21 mouse cellular contexts compared by ENCODE assay signal in genomic region chr16:92305519-92305918, GRCm38 (mm10). TPM values are rescaled to one million over a fixed set of nuclear protein-coding genes. Genes with fewer than 3 reads are reported as not detected.
DNase-seq lines count a peak whose midpoint lies in the region; ATAC-seq and TF ChIP-seq lines count a peak whose summit lies in the region.
"Had no signal": no experiment of that assay in that cellular context is flagged by ENCODE, and none has a peak within 500 bp of the region (broad histone marks: within the 10 kb centered on the region; RNA-seq: fewer than 3 reads in every experiment).

No protein-coding gene starts in this region.

- H3K4me3 ChIP-seq in hindbrain, embryonic 11.5 days (ENCODE audit: low read depth, low read length) = no peak overlapping the region
- H3K4me3 ChIP-seq in hindbrain, embryonic 16.5 days (ENCODE audit: low read length) = no peak overlapping the region
- H3K4me3 ChIP-seq in ES-E14 (ENCODE audit: insufficient read depth in 1 of 2, low read depth in 1 of 2, low read length in 2 of 2, poor library complexity in 1 of 2, severe bottlenecking in 1 of 2) = no peak overlapping the region
- H3K4me3 ChIP-seq: forebrain, embryonic 10.5 days; heart, embryonic 13.5 days; hindbrain, embryonic 15.5 days; midbrain, embryonic 12.5 days; neural tube, embryonic 12.5 days had no signal

- H3K27ac ChIP-seq in hindbrain, embryonic 11.5 days (ENCODE audit: low read depth, low read length) = no peak overlapping the region
- no peak overlapping the region for H3K27ac ChIP-seq in hindbrain, embryonic 16.5 days (ENCODE audit: low read depth, low read length)
- no peak overlapping the region for H3K27ac ChIP-seq in ES-E14 (ENCODE audit: insufficient read depth, low read depth, low read length, poor library complexity, severe bottlenecking)
- H3K27ac ChIP-seq: forebrain, embryonic 10.5 days; heart, embryonic 13.5 days; hindbrain, embryonic 15.5 days; midbrain, embryonic 12.5 days; neural tube, embryonic 12.5 days had no signal

- 95% methylated on average over 2 of the region's 2 CpGs for WGBS in hindbrain, embryonic 11.5 days
- 96% methylated on average over 2 of the region's 2 CpGs for WGBS in hindbrain, embryonic 16.5 days

- no peak overlapping the region for H3K4me2 ChIP-seq in hindbrain, embryonic 11.5 days (replicated peaks; ENCODE audit: low read depth, low read length)
- H3K4me2 ChIP-seq in hindbrain, embryonic 16.5 days (ENCODE audit: low read length) = no peak overlapping the region
- H3K4me2 ChIP-seq: heart, embryonic 13.5 days; hindbrain, embryonic 15.5 days; midbrain, embryonic 12.5 days; neural tube, embryonic 12.5 days had no signal

- no peak overlapping the region for H3K9ac ChIP-seq in hindbrain, embryonic 11.5 days (ENCODE audit: low read depth, low read length)
- no peak overlapping the region for H3K9ac ChIP-seq in hindbrain, embryonic 16.5 days (ENCODE audit: low read depth, low read length)
- H3K9ac ChIP-seq in ES-E14 (ENCODE audit: insufficient read depth, low read depth, low read length, poor library complexity, severe bottlenecking) = no peak overlapping the region
- H3K9ac ChIP-seq: heart, embryonic 13.5 days; hindbrain, embryonic 15.5 days; midbrain, embryonic 12.5 days; neural tube, embryonic 12.5 days had no signal

- no peak for ATAC-seq in hindbrain, embryonic 11.5 days (ENCODE audit: low FRiP score)
- ATAC-seq in hindbrain, embryonic 16.5 days = no peak
- no peak for ATAC-seq in erythroid progenitor cell, adult 5-6 weeks (replicated peaks; ENCODE audit: low FRiP score, poor library complexity, severe bottlenecking)

- no peaks in the 10 kb centered on the region for H3K36me3 ChIP-seq in hindbrain, embryonic 11.5 days (ENCODE audit: control insufficient read depth, insufficient read depth, low read length)
- peaks cover 13% of the 10 kb centered on the region; the same call in 1 of the 2 replicates for H3K36me3 ChIP-seq in hindbrain, embryonic 16.5 days (ENCODE audit: control insufficient read depth, insufficient read depth, low read length)
- no peaks in the 10 kb centered on the region for H3K36me3 ChIP-seq in ES-E14 (ENCODE audit: control insufficient read depth, insufficient read depth, low read length, poor library complexity, severe bottlenecking)

- no peaks in the 10 kb centered on the region for H3K9me3 ChIP-seq in hindbrain, embryonic 11.5 days (ENCODE audit: control insufficient read depth, low read length)
- H3K9me3 ChIP-seq in hindbrain, embryonic 16.5 days (ENCODE audit: control insufficient read depth, low read length) = no peaks in the 10 kb centered on the region
- no peaks in the 10 kb centered on the region for H3K9me3 ChIP-seq in ES-E14 (ENCODE audit: control insufficient read depth, insufficient read depth, low read depth, low read length)
- H3K9me3 ChIP-seq: forebrain, embryonic 10.5 days; heart, embryonic 13.5 days; hindbrain, embryonic 15.5 days; midbrain, embryonic 12.5 days; neural tube, embryonic 12.5 days had no signal

- no peaks in the 10 kb centered on the region for H3K27me3 ChIP-seq in hindbrain, embryonic 11.5 days (ENCODE audit: control insufficient read depth, insufficient read depth, low read length)
- no peaks in the 10 kb centered on the region for H3K27me3 ChIP-seq in hindbrain, embryonic 16.5 days (replicated peaks; ENCODE audit: control insufficient read depth, insufficient read depth, low read length)
- H3K27me3 ChIP-seq: heart, embryonic 13.5 days; hindbrain, embryonic 15.5 days; midbrain, embryonic 12.5 days; neural tube, embryonic 12.5 days had no signal

- H3K4me1 ChIP-seq in hindbrain, embryonic 11.5 days (replicated peaks; ENCODE audit: control insufficient read depth, insufficient read depth, low read length) = no peaks in the 10 kb centered on the region
- H3K4me1 ChIP-seq in hindbrain, embryonic 16.5 days (ENCODE audit: control insufficient read depth, insufficient read depth, low read depth, low read length) = peaks cover 14% of the 10 kb centered on the region
- peaks cover 3 to 5% of the 10 kb centered on the region in 2 experiments; a peak in 2 of 4 replicates for H3K4me1 ChIP-seq in ES-E14 (ENCODE audit: control insufficient read depth in 2 of 2, insufficient read depth in 2 of 2, low read length in 2 of 2, poor library complexity in 1 of 2)

- DNase-seq in hindbrain, embryonic 11.5 days (ENCODE audit: low spot score) = peak; percentile 49
- DNase-seq in thymus, postnatal 0 days (ENCODE audit: low spot score) = peak; percentile 40
- no peak for DNase-seq in thymus, postnatal 10 days (ENCODE audit: low spot score in 2 of 2)
- DNase-seq in ES-E14 (ENCODE audit: low read depth, low spot score) = peak; percentile 35
- peak; percentile 45 for DNase-seq in retina, embryonic 14.5 days (ENCODE audit: low spot score)
- no peak for DNase-seq in spleen, postnatal 14 days (ENCODE audit: low spot score in 2 of 2)
- DNase-seq: cerebellum, adult 9-11 months; kidney, postnatal 14 days; lung, postnatal 14 days had no signal

- in situ Hi-C loops in ES-E14 (cut with MboI; ENCODE audit: low sequenced_read_pairs in 2 of 2, unreplicated experiment in 2 of 2) = no loop called here

TF ChIP-seq in ES-E14, 5 proteins besides CTCF, POLR2A, EP300 and RAD21:
- TF ChIP-seq HCFC1 (IDR thresholded peaks at IDR 0.05; ENCODE audit: borderline replicate concordance, insufficient read depth, low read length) (no peak), ZC3H11A (IDR thresholded peaks at IDR 0.05; ENCODE audit: borderline replicate concordance, low read depth, low read length) (no peak), MAFK (IDR thresholded peaks at IDR 0.05; ENCODE audit: insufficient read depth, low read depth, low read length) (no peak), CHD2 (IDR thresholded peaks at IDR 0.05; ENCODE audit: low read depth, low read length) (no peak), ZNF384 (IDR thresholded peaks at IDR 0.05; ENCODE audit: low read depth, low read length) (no peak)

RNA-seq across cellular contexts. Expression of gene Smim11, which starts 4.4 kb away (rescaled TPM):
- 112 and 121 TPM in 2 replicates for polyA plus RNA-seq in hindbrain, embryonic 11.5 days (2014; fragmentation: Nextera tagmentation; extraction: Ambion mirVana)
- 55.4 and 57.7 TPM in 2 replicates for polyA plus RNA-seq in hindbrain, embryonic 16.5 days (2015; fragmentation: Nextera tagmentation; extraction: Ambion mirVana)
- 157 and 168 TPM in 2 replicates for polyA plus RNA-seq in thymus, postnatal 0 days (2015; fragmentation: Nextera tagmentation; extraction: Ambion mirVana)
- total RNA-seq in ES-E14 (2012; rRNA removed) = 27.5 and 34.1 TPM in 2 replicates
- 7.5 and 50.1 TPM in 2 replicates for total RNA-seq in erythroid progenitor cell, adult 5-6 weeks (2015; ENCODE audit: low replicate concordance)
- 20.7 and 28.7 TPM in 2 replicates for total RNA-seq in erythroid progenitor cell, adult 5-6 weeks (2017; ENCODE audit: low replicate concordance)

RNA-seq across cellular contexts. Expression of gene Kcne2, which starts 13.3 kb away (rescaled TPM):
- polyA plus RNA-seq in hindbrain, embryonic 11.5 days (2014; fragmentation: Nextera tagmentation; extraction: Ambion mirVana) = 14.7 and 23.1 TPM in 2 replicates
- 35.1 and 37.2 TPM in 2 replicates for polyA plus RNA-seq in hindbrain, embryonic 16.5 days (2015; fragmentation: Nextera tagmentation; extraction: Ambion mirVana)
- polyA plus RNA-seq in thymus, postnatal 0 days (2015; fragmentation: Nextera tagmentation; extraction: Ambion mirVana) = 0.13 TPM in 1 of 2 replicates, not detected in the other
- not detected in 2 replicates for total RNA-seq in ES-E14 (2012; rRNA removed)
- total RNA-seq in erythroid progenitor cell, adult 5-6 weeks (2015; ENCODE audit: low replicate concordance) = not detected in 2 replicates
- not detected in 2 replicates for total RNA-seq in erythroid progenitor cell, adult 5-6 weeks (2017; ENCODE audit: low replicate concordance)
- total RNA-seq: adrenal gland, adult 18-20 months; gastrocnemius, adult 18-20 months had no signal
- polyA plus RNA-seq: embryonic facial prominence, embryonic 11.5 days; urinary bladder, adult 2 months had no signal

RNA-seq across cellular contexts. Expression of gene Fam243, which starts 15.7 kb away (rescaled TPM):
- not detected in 2 replicates for polyA plus RNA-seq in hindbrain, embryonic 11.5 days (2014; fragmentation: Nextera tagmentation; extraction: Ambion mirVana)
- not detected in 2 replicates for polyA plus RNA-seq in hindbrain, embryonic 16.5 days (2015; fragmentation: Nextera tagmentation; extraction: Ambion mirVana)
- 0.05 TPM in 1 of 2 replicates, not detected in the other for polyA plus RNA-seq in thymus, postnatal 0 days (2015; fragmentation: Nextera tagmentation; extraction: Ambion mirVana)
- not detected in 2 replicates for total RNA-seq in ES-E14 (2012; rRNA removed)
- total RNA-seq in erythroid progenitor cell, adult 5-6 weeks (2015; ENCODE audit: low replicate concordance) = not detected in 2 replicates
- total RNA-seq in erythroid progenitor cell, adult 5-6 weeks (2017; ENCODE audit: low replicate concordance) = not detected in 2 replicates
- total RNA-seq: adrenal gland, adult 18-20 months; gastrocnemius, adult 18-20 months had no signal
- polyA plus RNA-seq: forebrain, embryonic 10.5 days; heart, embryonic 13.5 days; hindbrain, embryonic 15.5 days; limb, embryonic 14.5 days; midbrain, embryonic 12.5 days; neural tube, embryonic 12.5 days; urinary bladder, adult 2 months had no signal

RNA-seq across cellular contexts. Expression of gene Kcne1, which starts 53.7 kb away (rescaled TPM):
- 0.32 and 0.66 TPM in 2 replicates for polyA plus RNA-seq in hindbrain, embryonic 11.5 days (2014; fragmentation: Nextera tagmentation; extraction: Ambion mirVana)
- polyA plus RNA-seq in hindbrain, embryonic 16.5 days (2015; fragmentation: Nextera tagmentation; extraction: Ambion mirVana) = 0.19 and 0.28 TPM in 2 replicates
- polyA plus RNA-seq in thymus, postnatal 0 days (2015; fragmentation: Nextera tagmentation; extraction: Ambion mirVana) = 0.08 TPM in 2 replicates
- total RNA-seq in ES-E14 (2012; rRNA removed) = not detected in 2 replicates
- not detected in 2 replicates for total RNA-seq in erythroid progenitor cell, adult 5-6 weeks (2015; ENCODE audit: low replicate concordance)
- not detected in 2 replicates for total RNA-seq in erythroid progenitor cell, adult 5-6 weeks (2017; ENCODE audit: low replicate concordance)
- total RNA-seq: adrenal gland, adult 18-20 months; gastrocnemius, adult 18-20 months had no signal
- polyA plus RNA-seq: midbrain, embryonic 12.5 days; neural tube, embryonic 12.5 days had no signal

Comparison
In these comparisons a context has a peak if more than half of its experiments do, and no peak if none do; other contexts are left out.
1. DNase-seq: peak in hindbrain, embryonic 11.5 days (single experiment), thymus, postnatal 0 days (single experiment), ES-E14 (single experiment) and retina, embryonic 14.5 days (single experiment); none in thymus, postnatal 10 days (0 of 2) and spleen, postnatal 14 days (0 of 2).
2. RNA of gene Kcne2, which starts 13.3 kb away (polyA plus RNA-seq): 35.1 to 37.2 TPM in hindbrain, embryonic 16.5 days and 14.7 to 23.1 TPM in hindbrain, embryonic 11.5 days; 0.13 TPM in thymus, postnatal 0 days; every median in the first group is over 10 times any median in the second.